Mouse (Mus musculus) brain, embryonic 14.5 days (tissue): ENCODE data around the gene Osbpl6. TPM values are rescaled to one million over a fixed set of nuclear protein-coding genes. Genes with fewer than 3 reads are reported as not detected.

Source experiments
- DNase-seq: peaks from one replicate; pipeline ENCODE4 v3.0.0-alpha.2; 2011; ENCODE audit warnings: low read depth
- CTCF ChIP-seq: fragments of 200-500 bp; IDR thresholded peaks from 2 replicates; pipeline ENCODE4 v1.5.1; 2012; ENCODE audit warnings: inconsistent platforms, mild to moderate bottlenecking, moderate library complexity, borderline replicate concordance; ENCODE audit not compliant: insufficient read depth, insufficient read length; ENCODE audit errors: extremely low read depth
- POLR2A ChIP-seq: fragments of 200-500 bp; IDR thresholded peaks from 2 replicates; pipeline ENCODE4 v1.6.1; 2012; ENCODE audit warnings: mild to moderate bottlenecking, inconsistent platforms, borderline replicate concordance; ENCODE audit not compliant: poor library complexity, insufficient read depth, insufficient read length, severe bottlenecking; ENCODE audit errors: extremely low read depth
- polyA plus RNA-seq: library from polyadenylated mRNA; depleted of rRNA; stranded (reverse); fragments of >200 nt; gene quantifications from 2 replicates; pipeline ENCODE4 v1.2.3, GENCODE M21; 2012

Gene Osbpl6
- polyA plus RNA-seq, 1 experiment = 18.4 TPM

DNA sequence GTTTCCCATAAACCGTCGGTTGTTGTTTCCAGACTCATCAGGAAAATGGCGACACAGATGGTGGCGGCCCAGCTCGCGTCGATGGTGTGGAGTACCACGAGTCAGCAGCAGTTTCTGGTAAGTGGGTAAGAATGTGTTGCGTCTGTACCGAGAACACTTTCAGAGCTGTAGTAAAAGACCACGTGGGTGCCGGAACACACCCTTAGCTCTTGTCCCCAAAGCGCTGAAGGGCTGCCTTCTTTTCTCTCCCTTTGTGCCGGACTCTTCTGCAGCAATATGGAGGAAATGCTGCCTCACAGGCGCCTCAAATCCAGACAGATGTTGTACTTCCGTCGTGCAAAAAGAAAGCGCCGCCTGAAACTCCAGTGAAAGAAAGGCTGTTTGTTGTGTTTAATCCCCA, 27.7 kb upstream of the Osbpl6 start:
- TF ChIP-seq POLR2A (no peak), CTCF (no peak)
- DNase-seq = no peak

DNA sequence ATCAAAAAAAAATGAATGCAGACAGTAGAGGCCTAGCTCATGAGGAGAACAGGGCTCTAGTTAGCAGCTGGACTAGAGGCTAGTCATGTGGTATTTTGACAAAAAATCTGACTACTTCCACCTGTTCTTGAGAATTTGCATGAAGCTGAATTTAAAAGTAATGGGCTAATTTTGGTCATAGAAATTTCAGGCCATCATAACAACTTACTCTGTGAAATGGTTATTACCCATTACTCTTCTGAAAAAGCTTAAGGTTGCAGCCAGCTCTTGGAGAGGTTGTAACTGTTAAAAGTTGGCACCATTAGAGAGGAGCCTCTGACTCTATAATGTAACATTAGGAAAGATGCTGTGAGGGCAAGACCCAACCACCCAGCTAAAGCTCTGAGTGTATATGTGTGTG, 19.8 kb upstream of the Osbpl6 start:
- no peak for DNase-seq
- TF ChIP-seq CTCF (no peak), POLR2A (no peak)

DNA sequence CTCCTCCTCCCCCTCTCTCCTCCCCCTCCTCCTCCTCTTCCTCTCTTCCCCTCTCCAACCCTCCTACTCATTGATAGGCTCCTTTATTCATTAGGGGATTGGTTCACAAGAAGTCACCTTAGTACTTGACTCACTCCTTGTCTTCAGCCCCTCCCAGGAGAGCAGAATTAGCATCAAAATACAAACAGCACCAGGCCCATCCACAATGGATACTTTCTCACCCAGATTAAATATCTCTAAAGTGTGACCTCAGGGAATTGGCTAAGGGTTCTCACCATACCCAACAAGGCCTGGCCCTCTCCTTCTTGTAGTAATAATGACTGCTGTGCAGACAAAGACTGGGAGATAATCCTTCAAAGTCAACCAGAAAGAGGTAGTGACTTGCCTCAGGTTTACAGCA, 6.1 kb upstream of the Osbpl6 start:
- no peak for DNase-seq

DNA sequence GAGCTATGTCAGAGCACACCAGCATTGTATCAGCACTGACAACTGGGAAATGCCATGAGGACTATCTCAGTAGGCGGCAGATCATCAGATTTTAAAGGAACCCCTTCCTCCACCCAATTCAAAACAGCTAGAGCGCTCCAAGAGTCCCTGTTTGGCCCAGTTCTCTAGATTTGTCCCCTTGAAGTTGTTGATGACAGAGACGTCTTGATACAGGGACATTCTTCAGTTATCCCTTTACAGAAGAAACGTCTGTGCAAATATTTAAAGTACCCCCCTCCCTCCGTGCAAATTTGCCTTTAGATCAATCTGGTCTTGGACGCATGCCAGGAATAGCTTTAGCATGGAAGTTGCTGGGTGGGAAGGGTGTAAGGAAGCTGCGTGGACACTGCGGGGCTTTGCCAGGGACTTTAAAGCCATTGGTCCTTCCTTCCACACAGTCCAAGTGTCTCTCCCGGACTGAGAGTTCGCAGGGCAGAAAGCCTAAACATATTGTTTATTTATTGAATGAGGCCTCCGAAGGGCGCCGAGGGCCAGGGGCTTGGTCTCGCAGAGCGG, 635 bp upstream of the Osbpl6 start:
- DNase-seq = peak; percentile 77
- TF ChIP-seq POLR2A (no peak), CTCF (no peak)

More for the DNA sequence above, 6.1 kb upstream of the Osbpl6 start:
- no peak for TF ChIP-seq POLR2A
- TF ChIP-seq CTCF = no peak

DNA sequence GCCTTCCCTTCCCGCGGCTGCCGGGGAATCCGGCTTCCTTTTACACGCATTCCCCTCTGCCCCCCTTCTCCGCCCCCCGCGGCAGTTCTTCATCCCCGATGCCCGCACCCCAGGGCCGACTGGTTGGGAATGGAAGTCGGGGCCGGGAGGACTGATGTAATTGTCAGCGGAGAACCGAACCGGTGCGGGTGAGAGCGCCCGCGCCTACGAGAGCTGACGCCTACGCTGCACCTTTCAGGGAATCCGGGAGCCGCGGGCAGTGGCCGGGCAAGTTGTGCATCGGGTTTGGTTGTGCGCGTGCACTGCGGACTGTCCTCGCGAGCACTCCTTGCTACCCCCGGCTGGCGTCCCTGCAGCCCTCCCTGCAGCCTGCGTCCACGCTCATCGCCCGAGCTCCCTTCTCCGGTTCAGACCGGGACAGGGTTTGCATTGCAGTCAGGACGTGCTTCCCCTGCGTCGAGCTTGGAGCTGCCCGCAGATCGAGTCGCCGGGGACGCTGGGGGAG, 681 bp downstream of the Osbpl6 start:
- DNase-seq = peak; percentile 81
- TF ChIP-seq CTCF = no peak
- no peak for TF ChIP-seq POLR2A

DNA sequence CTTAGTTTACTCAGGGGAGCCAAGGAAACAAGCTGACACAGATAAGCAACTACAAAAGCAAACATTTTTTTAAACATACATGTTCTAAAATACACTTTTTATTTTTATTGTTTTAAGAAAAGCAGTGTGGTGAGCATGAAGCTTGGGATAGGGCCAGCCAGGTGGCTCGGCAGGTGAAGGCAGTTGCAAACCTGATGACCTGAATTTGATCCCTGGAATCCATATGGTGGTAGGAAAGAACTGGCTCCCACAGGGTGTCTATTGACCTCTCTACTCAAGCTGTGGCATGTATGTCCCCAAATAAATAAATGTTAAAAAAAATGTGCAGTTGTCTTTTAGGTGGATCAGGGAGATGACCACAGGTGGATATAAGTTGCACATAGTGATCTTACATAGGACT, 3.2 kb downstream of the Osbpl6 start:
- TF ChIP-seq POLR2A = no peak
- no peak for TF ChIP-seq CTCF
- DNase-seq = no peak

DNA sequence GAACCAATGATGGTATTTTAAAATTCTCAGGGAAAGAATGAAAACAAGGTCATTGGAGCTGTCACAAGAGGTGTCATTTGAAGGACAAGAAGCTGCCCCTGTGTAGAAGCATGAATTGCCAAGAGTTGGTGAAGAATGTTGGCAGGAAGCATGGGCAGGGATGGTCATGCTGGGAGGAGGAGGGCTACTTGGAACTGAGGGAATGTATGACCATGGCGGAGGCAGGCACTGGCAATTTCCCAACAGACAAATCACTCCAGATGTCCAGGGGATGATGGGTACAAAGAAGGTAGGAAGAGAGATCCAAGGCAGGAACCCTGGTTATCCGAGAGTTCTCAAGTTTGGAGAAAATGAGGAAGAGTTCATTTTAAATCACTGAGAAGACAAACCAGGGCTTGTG, 3.7 kb downstream of the Osbpl6 start:
- TF ChIP-seq CTCF (no peak), POLR2A (no peak)
- DNase-seq = no peak

DNA sequence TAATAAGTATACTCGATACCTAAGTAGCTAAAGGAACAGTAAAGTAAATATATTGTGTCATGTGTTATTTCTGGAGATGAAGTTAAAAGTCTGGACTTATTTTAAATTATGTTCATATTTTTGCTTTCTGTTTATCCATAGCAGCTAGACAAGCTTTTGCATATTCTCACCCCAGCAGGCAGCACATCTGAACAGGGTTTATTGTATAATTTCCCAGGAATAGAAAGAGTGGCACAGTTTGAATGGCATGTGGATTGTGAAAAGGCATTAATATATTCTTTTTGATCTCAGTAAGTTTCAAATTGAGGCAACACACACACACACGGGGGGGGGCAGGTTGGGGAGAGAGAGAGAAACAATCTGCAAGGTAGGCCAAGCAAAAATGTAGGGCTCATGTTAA, 6.6 kb downstream of the Osbpl6 start:
- DNase-seq = peak; percentile 44
- TF ChIP-seq CTCF (no peak), POLR2A (no peak)

DNA sequence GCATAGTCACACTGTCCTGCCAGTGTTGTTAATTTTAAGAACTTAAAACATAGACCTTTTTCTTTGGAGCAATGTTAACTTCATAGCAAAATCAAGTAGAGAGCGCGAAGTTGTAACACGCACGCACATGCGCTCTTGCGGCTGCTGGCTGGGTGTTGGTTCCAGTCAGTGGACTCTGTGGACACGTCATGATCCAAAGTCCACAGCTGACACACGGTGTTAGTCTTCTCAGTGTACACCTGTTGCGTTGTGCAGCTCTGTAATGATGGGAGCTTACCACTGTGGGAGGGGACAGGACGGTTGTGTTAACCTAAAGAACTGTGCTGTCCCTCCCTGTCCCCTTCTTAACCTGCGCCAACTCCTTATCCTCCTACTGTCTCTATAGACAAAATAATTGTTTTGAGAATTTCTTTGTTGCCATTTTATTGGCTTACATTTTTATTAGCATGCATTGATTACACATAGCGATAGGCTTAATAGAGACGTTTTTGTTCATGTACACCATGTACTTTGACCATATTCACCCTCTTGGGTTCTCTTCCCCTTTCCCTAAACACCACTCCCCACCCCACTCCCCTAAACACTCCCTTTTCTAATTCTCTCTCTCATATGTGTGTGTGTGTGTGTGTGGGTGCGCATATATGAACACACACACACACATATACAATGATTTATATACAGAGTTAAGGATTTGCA, 11.3 kb downstream of the Osbpl6 start:
- no peak for DNase-seq
- no peak for TF ChIP-seq POLR2A
- no peak for TF ChIP-seq CTCF

DNA sequence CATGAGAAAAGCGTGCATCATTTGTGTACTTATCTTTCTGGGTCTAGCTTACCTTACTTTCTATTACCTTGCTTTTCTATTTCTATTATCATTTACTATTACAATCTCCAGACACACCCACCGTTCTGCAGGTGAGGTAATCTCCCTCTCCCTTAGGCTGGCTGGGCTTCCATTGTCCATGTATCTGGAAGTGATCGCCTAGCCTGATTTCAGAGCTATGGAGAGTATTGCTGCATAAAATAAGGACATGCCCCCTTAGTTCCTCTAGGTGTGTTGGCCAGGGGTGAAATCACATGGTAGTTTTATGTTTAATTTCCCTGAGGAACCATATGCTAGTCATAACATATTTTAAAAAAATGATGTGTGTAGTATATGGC, 11.8 kb downstream of the Osbpl6 start:
- no peak for TF ChIP-seq CTCF
- no peak for TF ChIP-seq POLR2A
- no peak for DNase-seq

GRCm38 (mm10) chr2:76421411-76421924, 15.2 kb downstream of the Osbpl6 start:
- TF ChIP-seq CTCF (no peak), POLR2A (no peak)
- no peak for DNase-seq

DNA sequence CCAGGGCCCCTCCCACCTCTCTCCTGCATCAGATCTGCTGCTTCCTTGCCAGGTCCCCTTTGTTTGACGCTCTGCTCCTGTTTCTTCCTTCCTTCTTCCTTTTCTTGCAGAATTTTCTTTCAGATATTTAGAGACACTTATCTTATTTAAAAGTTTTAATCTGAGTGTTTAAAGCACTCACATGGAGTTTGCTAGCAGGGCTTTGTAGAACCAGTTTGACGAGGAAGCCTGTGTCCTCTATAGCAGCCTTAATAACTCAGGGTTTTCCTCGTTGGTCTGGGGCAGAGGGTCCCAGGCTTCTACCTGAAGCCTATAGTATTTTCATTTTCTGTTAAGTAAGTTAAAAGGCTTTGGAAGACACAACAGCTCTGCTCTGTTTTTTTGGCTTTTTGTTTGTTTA, 20.5 kb downstream of the Osbpl6 start:
- TF ChIP-seq CTCF (no peak), POLR2A (no peak)
- no peak for DNase-seq

GRCm38 (mm10) chr2:76429318-76429717, 23.0 kb downstream of the Osbpl6 start:
- no peak for DNase-seq
- no peak for TF ChIP-seq CTCF
- TF ChIP-seq POLR2A = no peak

DNA sequence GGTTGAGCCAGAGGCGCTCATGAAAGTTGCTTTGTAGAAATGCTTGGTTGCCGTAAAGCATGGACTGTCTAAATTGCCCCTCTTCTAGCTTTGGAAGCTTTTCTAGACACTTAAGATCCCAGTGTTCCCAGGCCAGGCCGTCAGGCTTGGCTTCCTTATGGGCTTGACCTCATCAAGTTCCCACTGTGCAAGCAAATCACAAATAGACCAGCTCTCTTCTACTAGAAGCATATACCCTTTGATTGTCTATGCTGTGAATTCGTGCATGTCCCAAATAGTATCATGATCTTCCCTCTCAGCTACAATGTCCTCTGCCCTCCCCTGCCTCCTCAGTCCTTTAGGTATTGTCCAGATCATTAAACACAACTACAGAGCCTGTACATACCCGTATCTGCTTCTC, 23.5 kb downstream of the Osbpl6 start:
- TF ChIP-seq POLR2A = no peak
- no peak for TF ChIP-seq CTCF
- no peak for DNase-seq
